Mouse (Mus musculus): ENCODE results near the gene Trim8. TPM values are rescaled to one million over a fixed set of nuclear protein-coding genes. Genes with fewer than 3 reads are reported as not detected.

Gene Trim8
- polyA plus RNA-seq, 1 experiment = 42.3 TPM

- Histone ChIP-seq H3K36me3 (ENCODE audit: control insufficient read depth, insufficient read depth) (peaks cover 19% of the 10 kb centered on the region), H3K4me3 (peak overlapping the region; percentile 99), H3K27me3 (ENCODE audit: control insufficient read depth, insufficient read depth, insufficient read length) (no peaks in the 10 kb centered on the region)
These were observed 4.3 kb downstream of the Trim8 start for GRCm38 (mm10) chr19:46505646-46506371.

GRCm38 (mm10) chr19:46506372-46506717 is 4.8 kb downstream of the Trim8 start:
- peak overlapping the region; percentile 99 for H3K4me3 ChIP-seq
- peak overlapping the region; percentile 95 for H3K4me2 ChIP-seq (ENCODE audit: low read depth)
- TF ChIP-seq CEBPB (IDR thresholded peaks at IDR 0.05; ENCODE audit: insufficient read depth, poor library complexity, severe bottlenecking) (no peak), POLR2AphosphoS2 (IDR thresholded peaks at IDR 0.05; ENCODE audit: insufficient read length, low read depth) (no peak), USF1 (IDR thresholded peaks at IDR 0.05; ENCODE audit: low read depth) (no peak), MAX (IDR thresholded peaks at IDR 0.05; ENCODE audit: low read depth) (no peak), POLR2A (IDR thresholded peaks at IDR 0.05; ENCODE audit: insufficient read length, low read depth) (no peak)

More at GRCm38 (mm10) chr19:46505646-46506371, 4.3 kb downstream of the Trim8 start:
- Histone ChIP-seq H3K4me2 (ENCODE audit: low read depth) (peak overlapping the region; percentile 95), H3K79me2 (ENCODE audit: control insufficient read depth, insufficient read depth) (peaks cover 78% of the 10 kb centered on the region), H3ac (ENCODE audit: control insufficient read depth, insufficient read length) (peak overlapping the region; percentile 2)
- TF ChIP-seq E2F4 (IDR thresholded peaks at IDR 0.05; ENCODE audit: insufficient read depth) = no peak
- no peak for TF ChIP-seq TCF12 (IDR thresholded peaks at IDR 0.05; ENCODE audit: insufficient read depth, poor library complexity, severe bottlenecking)
- no peak for TF ChIP-seq TCF3 (IDR thresholded peaks at IDR 0.05; ENCODE audit: insufficient read length, low read depth)
- no peak for TF ChIP-seq USF1 (IDR thresholded peaks at IDR 0.05; ENCODE audit: low read depth)
- TF ChIP-seq MAX (IDR thresholded peaks at IDR 0.05; ENCODE audit: low read depth) = no peak
- no peak for TF ChIP-seq MYOG (IDR thresholded peaks at IDR 0.05; ENCODE audit: control insufficient read depth in 1 of 3, insufficient read depth in 1 of 3, insufficient read length in 2 of 3, low read depth in 2 of 3)
- TF ChIP-seq POLR2AphosphoS2 (IDR thresholded peaks at IDR 0.05; ENCODE audit: insufficient read length, low read depth) = peak; percentile 12

GRCm38 (mm10) chr19:46507181-46507581 is 5.7 kb downstream of the Trim8 start:
- no peaks in the 10 kb centered on the region for H3K27me3 ChIP-seq (ENCODE audit: control insufficient read depth, insufficient read depth, insufficient read length)
- no peak overlapping the region for H3ac ChIP-seq (ENCODE audit: control insufficient read depth, insufficient read length)
- peak overlapping the region; percentile 99 for H3K4me3 ChIP-seq
- no peak for TF ChIP-seq MYOG (IDR thresholded peaks at IDR 0.05; ENCODE audit: control insufficient read depth in 1 of 3, insufficient read depth in 1 of 3, insufficient read length in 2 of 3, low read depth in 2 of 3)
- TF ChIP-seq POLR2A (IDR thresholded peaks at IDR 0.05; ENCODE audit: insufficient read length, low read depth) = no peak
- no peak for TF ChIP-seq POLR2AphosphoS2 (IDR thresholded peaks at IDR 0.05; ENCODE audit: insufficient read length, low read depth)
- TF ChIP-seq REST (IDR thresholded peaks at IDR 0.05; ENCODE audit: insufficient read depth, insufficient read length) = no peak
- TF ChIP-seq USF1 (IDR thresholded peaks at IDR 0.05; ENCODE audit: low read depth) = no peak
- no peak for TF ChIP-seq TCF12 (IDR thresholded peaks at IDR 0.05; ENCODE audit: insufficient read depth, poor library complexity, severe bottlenecking)
- no peak for TF ChIP-seq MAX (IDR thresholded peaks at IDR 0.05; ENCODE audit: low read depth)
- TF ChIP-seq CEBPB (IDR thresholded peaks at IDR 0.05; ENCODE audit: insufficient read depth, poor library complexity, severe bottlenecking) = no peak
- TF ChIP-seq SRF (IDR thresholded peaks at IDR 0.05; ENCODE audit: control insufficient read depth, insufficient read length, low read depth) = no peak
- no peak for TF ChIP-seq TCF3 (IDR thresholded peaks at IDR 0.05; ENCODE audit: insufficient read length, low read depth)
- no peak for TF ChIP-seq E2F4 (IDR thresholded peaks at IDR 0.05; ENCODE audit: insufficient read depth)
- TF ChIP-seq MYOD1 (IDR thresholded peaks at IDR 0.05; ENCODE audit: control insufficient read depth in 1 of 3, insufficient read length in 2 of 3, low read depth in 2 of 3) = no peak
- H3K36me3 ChIP-seq (ENCODE audit: control insufficient read depth, insufficient read depth) = peaks cover 30% of the 10 kb centered on the region
- H3K79me2 ChIP-seq (ENCODE audit: control insufficient read depth, insufficient read depth) = peaks cover 92% of the 10 kb centered on the region
- peak overlapping the region; percentile 95 for H3K4me2 ChIP-seq (ENCODE audit: low read depth)

More at GRCm38 (mm10) chr19:46506372-46506717, 4.8 kb downstream of the Trim8 start:
- no peak overlapping the region for H3ac ChIP-seq (ENCODE audit: control insufficient read depth, insufficient read length)
- peaks cover 21% of the 10 kb centered on the region for H3K36me3 ChIP-seq (ENCODE audit: control insufficient read depth, insufficient read depth)
- no peaks in the 10 kb centered on the region for H3K27me3 ChIP-seq (ENCODE audit: control insufficient read depth, insufficient read depth, insufficient read length)
- peaks cover 84% of the 10 kb centered on the region for H3K79me2 ChIP-seq (ENCODE audit: control insufficient read depth, insufficient read depth)

GRCm38 (mm10) chr19:46507806-46508205 is 6.3 kb downstream of the Trim8 start:
- H3K4me3 ChIP-seq = peak overlapping the region; percentile 99
- peaks cover 93% of the 10 kb centered on the region for H3K79me2 ChIP-seq (ENCODE audit: control insufficient read depth, insufficient read depth)
- H3K36me3 ChIP-seq (ENCODE audit: control insufficient read depth, insufficient read depth) = peaks cover 34% of the 10 kb centered on the region
- TF ChIP-seq CEBPB (IDR thresholded peaks at IDR 0.05; ENCODE audit: insufficient read depth, poor library complexity, severe bottlenecking) = no peak
- TF ChIP-seq MYOG (IDR thresholded peaks at IDR 0.05; ENCODE audit: control insufficient read depth in 1 of 3, insufficient read depth in 1 of 3, insufficient read length in 2 of 3, low read depth in 2 of 3) = no peak
- TF ChIP-seq MAX (IDR thresholded peaks at IDR 0.05; ENCODE audit: low read depth) = no peak
- no peak for TF ChIP-seq POLR2AphosphoS2 (IDR thresholded peaks at IDR 0.05; ENCODE audit: insufficient read length, low read depth)
- no peak for TF ChIP-seq SRF (IDR thresholded peaks at IDR 0.05; ENCODE audit: control insufficient read depth, insufficient read length, low read depth)
- H3K27me3 ChIP-seq (ENCODE audit: control insufficient read depth, insufficient read depth, insufficient read length) = no peaks in the 10 kb centered on the region
- peak overlapping the region; percentile 95 for H3K4me2 ChIP-seq (ENCODE audit: low read depth)
- no peak overlapping the region for H3ac ChIP-seq (ENCODE audit: control insufficient read depth, insufficient read length)

GRCm38 (mm10) chr19:46508738-46509137 is 7.2 kb downstream of the Trim8 start:
- Histone ChIP-seq H3K4me2 (ENCODE audit: low read depth) (peak overlapping the region; percentile 95), H3K4me3 (no peak overlapping the region), H3K79me2 (ENCODE audit: control insufficient read depth, insufficient read depth) (peaks cover 97% of the 10 kb centered on the region), H3K27me3 (ENCODE audit: control insufficient read depth, insufficient read depth, insufficient read length) (no peaks in the 10 kb centered on the region), H3K36me3 (ENCODE audit: control insufficient read depth, insufficient read depth) (peaks cover 40% of the 10 kb centered on the region), H3ac (ENCODE audit: control insufficient read depth, insufficient read length) (no peak overlapping the region)
- TF ChIP-seq MYOD1 (IDR thresholded peaks at IDR 0.05; ENCODE audit: control insufficient read depth in 1 of 3, insufficient read length in 2 of 3, low read depth in 2 of 3) (no peak), MAX (IDR thresholded peaks at IDR 0.05; ENCODE audit: low read depth) (no peak), E2F4 (IDR thresholded peaks at IDR 0.05; ENCODE audit: insufficient read depth) (no peak), CEBPB (IDR thresholded peaks at IDR 0.05; ENCODE audit: insufficient read depth, poor library complexity, severe bottlenecking) (no peak), REST (IDR thresholded peaks at IDR 0.05; ENCODE audit: insufficient read depth, insufficient read length) (no peak), TCF3 (IDR thresholded peaks at IDR 0.05; ENCODE audit: insufficient read length, low read depth) (no peak), SRF (IDR thresholded peaks at IDR 0.05; ENCODE audit: control insufficient read depth, insufficient read length, low read depth) (no peak), TCF12 (IDR thresholded peaks at IDR 0.05; ENCODE audit: insufficient read depth, poor library complexity, severe bottlenecking) (no peak), POLR2AphosphoS2 (IDR thresholded peaks at IDR 0.05; ENCODE audit: insufficient read length, low read depth) (no peak), USF1 (IDR thresholded peaks at IDR 0.05; ENCODE audit: low read depth) (no peak), MYOG (IDR thresholded peaks at IDR 0.05; ENCODE audit: control insufficient read depth in 1 of 3, insufficient read depth in 1 of 3, insufficient read length in 2 of 3, low read depth in 2 of 3) (no peak), POLR2A (IDR thresholded peaks at IDR 0.05; ENCODE audit: insufficient read length, low read depth) (no peak)
